In genomic region chr1:186474385-186474784, GRCm38 (mm10) we compare ENCODE assay signal across 13 mouse cellular contexts.
"Had no signal": no experiment of that assay in that cellular context is flagged by ENCODE, and none has a peak within 500 bp of the region (broad histone marks: within the 10 kb centered on the region; RNA-seq: fewer than 3 reads in every experiment).

No protein-coding gene starts in this region.

- H3K9me3 ChIP-seq: limb, embryonic 10.5 days; liver, embryonic 15.5 days; neural tube, embryonic 13.5 days; stomach, embryonic 15.5 days had no signal

- H3K27me3 ChIP-seq: liver, embryonic 15.5 days; neural tube, embryonic 13.5 days; stomach, embryonic 15.5 days had no signal

- H3K4me2 ChIP-seq: liver, embryonic 11.5 days; liver, embryonic 15.5 days; neural tube, embryonic 13.5 days; stomach, embryonic 15.5 days had no signal

- H3K4me3 ChIP-seq: limb, embryonic 10.5 days; liver, embryonic 15.5 days; neural tube, embryonic 13.5 days; stomach, embryonic 15.5 days had no signal

- H3K27ac ChIP-seq: limb, embryonic 10.5 days; liver, embryonic 15.5 days; neural tube, embryonic 13.5 days; stomach, embryonic 15.5 days had no signal

- H3K4me1 ChIP-seq: liver, embryonic 15.5 days; stomach, embryonic 15.5 days had no signal

- DNase-seq: kidney, adult 9 months; kidney, postnatal 10 days; kidney, postnatal 4 days; lung, adult 2 months; lung, postnatal 36 days; thymus, adult 2 months; thymus, postnatal 25 days had no signal

- H3K36me3 ChIP-seq: limb, embryonic 10.5 days; liver, embryonic 15.5 days; neural tube, embryonic 13.5 days; stomach, embryonic 15.5 days had no signal

- H3K9ac ChIP-seq: liver, embryonic 15.5 days; neural tube, embryonic 13.5 days; stomach, embryonic 15.5 days had no signal

- ATAC-seq: lung, postnatal 0 days had no signal
